Mouse (Mus musculus) heart, adult 11 months (tissue): ENCODE measurements around the gene Lbhd2.

Experiments
- DNase-seq: peaks from one replicate; pipeline ENCODE4 v3.0.0; 2022

The Lbhd2 gene

GRCm38 (mm10) chr12:111409583-111409982 is 3.0 kb downstream of the Lbhd2 start:
- no peak for DNase-seq

GRCm38 (mm10) chr12:111411631-111412355 is 5.2 kb downstream of the Lbhd2 start:
- DNase-seq, result peak; percentile 93

GRCm38 (mm10) chr12:111412581-111413284 is 6.1 kb downstream of the Lbhd2 start:
- DNase-seq, result no peak

- peak; percentile 99 for DNase-seq
Measured at GRCm38 (mm10) chr12:111413300-111413699, 6.7 kb downstream of the Lbhd2 start.

- DNase-seq, result peak; percentile 97
Measured at GRCm38 (mm10) chr12:111416921-111417779, 10.5 kb downstream of the Lbhd2 start, which contains the start of gene Exoc3l4. Gene Exoc3l4 (plus strand): TSS chr12:111417017.

GRCm38 (mm10) chr12:111419918-111420317 is 13.3 kb downstream of the Lbhd2 start:
- no peak for DNase-seq

GRCm38 (mm10) chr12:111420946-111421709 is 14.5 kb downstream of the Lbhd2 start:
- DNase-seq, result peak; percentile 88

- peak; percentile 88 for DNase-seq
Measured at GRCm38 (mm10) chr12:111422852-111423251, 16.2 kb downstream of the Lbhd2 start.

- peak; percentile 89 for DNase-seq
Measured at GRCm38 (mm10) chr12:111423570-111424129, 17.0 kb downstream of the Lbhd2 start.

- DNase-seq, result peak; percentile 85
Measured at GRCm38 (mm10) chr12:111424547-111424946, 17.9 kb downstream of the Lbhd2 start.

- peak; percentile 97 for DNase-seq
Measured at GRCm38 (mm10) chr12:111425258-111425657, 18.6 kb downstream of the Lbhd2 start.

GRCm38 (mm10) chr12:111425789-111426460 is 19.3 kb downstream of the Lbhd2 start:
- peak; percentile 98 for DNase-seq

- DNase-seq, result no peak
Measured at GRCm38 (mm10) chr12:111427438-111428113, 21.0 kb downstream of the Lbhd2 start.

- no peak for DNase-seq
Measured at GRCm38 (mm10) chr12:111428364-111428763, 21.8 kb downstream of the Lbhd2 start.

- peak; percentile 96 for DNase-seq
Measured at GRCm38 (mm10) chr12:111428961-111429911, 22.6 kb downstream of the Lbhd2 start.

- DNase-seq, result peak; percentile 97
Measured at GRCm38 (mm10) chr12:111430049-111430867, 23.6 kb downstream of the Lbhd2 start.

GRCm38 (mm10) chr12:111430868-111431817 is 24.5 kb downstream of the Lbhd2 start:
- DNase-seq, result no peak
